15 mouse cellular contexts compared by ENCODE assay signal in genomic region chr2:173058263-173058662, GRCm38 (mm10). TPM values are rescaled to one million over a fixed set of nuclear protein-coding genes. Genes with fewer than 3 reads are reported as not detected.
DNase-seq lines count a peak whose midpoint lies in the region; ATAC-seq lines count a peak whose summit lies in the region.
"Had no signal": no experiment of that assay in that cellular context is flagged by ENCODE, and none has a peak within 500 bp of the region (broad histone marks: within the 10 kb centered on the region; RNA-seq: fewer than 3 reads in every experiment).

No protein-coding gene starts in this region.

- no peaks in the 10 kb centered on the region for H3K36me3 ChIP-seq in heart, embryonic 15.5 days
- no peaks in the 10 kb centered on the region for H3K36me3 ChIP-seq in intestine, embryonic 16.5 days (ENCODE audit: control insufficient read depth, insufficient read depth, low read length)
- H3K36me3 ChIP-seq: forebrain, embryonic 15.5 days; hindbrain, embryonic 13.5 days had no signal

- peak; percentile 1 for DNase-seq in adrenal gland, postnatal 10 days
- no peak for DNase-seq in adrenal gland, adult 18-20 months (ENCODE audit: low spot score in 2 of 2)
- DNase-seq in heart, postnatal 14 days = no peak
- DNase-seq in A20 (ENCODE audit: low read depth, low spot score) = peak; percentile 2
- DNase-seq in cerebellum, postnatal 36 days = no peak
- DNase-seq in kidney, adult 9 months = no peak
- DNase-seq: adrenal gland, postnatal 36 days; kidney, adult 2 months; right cerebral cortex, postnatal 25 days; thymus, postnatal 25 days had no signal

- WGBS in heart, embryonic 15.5 days = 38% methylated on average over 11 of the region's 11 CpGs
- 55% methylated on average over 11 of the region's 11 CpGs for WGBS in intestine, embryonic 16.5 days

- H3K27me3 ChIP-seq in heart, embryonic 15.5 days = no peaks in the 10 kb centered on the region
- H3K27me3 ChIP-seq in intestine, embryonic 16.5 days (replicated peaks; ENCODE audit: control insufficient read depth, insufficient read depth, low read length) = no peaks in the 10 kb centered on the region
- H3K27me3 ChIP-seq: forebrain, embryonic 15.5 days; hindbrain, embryonic 13.5 days; megakaryocyte, embryonic 14.5 days had no signal

- no peak overlapping the region for H3K4me3 ChIP-seq in heart, embryonic 15.5 days
- no peak overlapping the region for H3K4me3 ChIP-seq in intestine, embryonic 16.5 days (ENCODE audit: low read length)
- H3K4me3 ChIP-seq: forebrain, embryonic 15.5 days; hindbrain, embryonic 13.5 days; megakaryocyte, embryonic 14.5 days had no signal

- H3K4me1 ChIP-seq in heart, embryonic 15.5 days (replicated peaks) = peaks cover 66% of the 10 kb centered on the region
- peaks cover 19% of the 10 kb centered on the region for H3K4me1 ChIP-seq in intestine, embryonic 16.5 days (ENCODE audit: control insufficient read depth, insufficient read depth, low read length)
- H3K4me1 ChIP-seq: forebrain, embryonic 15.5 days had no signal

- peak overlapping the region; percentile 89 for H3K27ac ChIP-seq in heart, embryonic 15.5 days
- 0 out of 2 replicates have a peak overlapping the region, but pooled peaks have one; percentile 33 for H3K27ac ChIP-seq in intestine, embryonic 16.5 days (ENCODE audit: low read length)
- H3K27ac ChIP-seq: forebrain, embryonic 15.5 days; hindbrain, embryonic 13.5 days had no signal

- H3K9ac ChIP-seq in heart, embryonic 15.5 days = 0 out of 2 replicates have a peak overlapping the region, but pooled peaks have one; percentile 1
- no peak overlapping the region for H3K9ac ChIP-seq in intestine, embryonic 16.5 days (ENCODE audit: low read depth, low read length)
- H3K9ac ChIP-seq: forebrain, embryonic 15.5 days; hindbrain, embryonic 13.5 days had no signal

- intact Hi-C loops in heart, postnatal 14 days (cut with DNase I) = no loop called here

- peak overlapping the region; percentile 32; the same call in 1 of the 2 replicates for H3K4me2 ChIP-seq in heart, embryonic 15.5 days
- H3K4me2 ChIP-seq in intestine, embryonic 16.5 days (ENCODE audit: low read depth, low read length) = no peak overlapping the region
- H3K4me2 ChIP-seq: forebrain, embryonic 15.5 days; hindbrain, embryonic 13.5 days had no signal

- H3K9me3 ChIP-seq in heart, embryonic 15.5 days (replicated peaks) = no peaks in the 10 kb centered on the region
- no peaks in the 10 kb centered on the region for H3K9me3 ChIP-seq in intestine, embryonic 16.5 days (ENCODE audit: control insufficient read depth, low read length)
- H3K9me3 ChIP-seq: forebrain, embryonic 15.5 days; hindbrain, embryonic 13.5 days; megakaryocyte, embryonic 14.5 days had no signal

- no peak for ATAC-seq in heart, embryonic 15.5 days (replicated peaks; ENCODE audit: insufficient number of reproducible peaks, insufficient read depth, low FRiP score, low read depth)
- ATAC-seq in intestine, embryonic 16.5 days = peak; percentile 30; the same call in 1 of the 2 replicates
- ATAC-seq: forebrain, embryonic 15.5 days had no signal

RNA-seq across cellular contexts. Expression of gene Rbm38, which starts 38.0 kb away (rescaled TPM):
- total RNA-seq in adrenal gland, postnatal 10 days (2021) = 10 to 100 TPM; 25.3 to 39.6 TPM
- total RNA-seq in adrenal gland, adult 18-20 months (2021) = 10 to 100 TPM; 14.8 to 21.2 TPM
- polyA plus RNA-seq in heart, embryonic 15.5 days (2015; fragmentation: Nextera tagmentation; extraction: Ambion mirVana) = 108 and 120 TPM in 2 replicates
- 100 to 1,000 TPM; 198 to 232 TPM for total RNA-seq in heart, postnatal 14 days (2021)
- 62.6 and 64.6 TPM in 2 replicates for polyA plus RNA-seq in intestine, embryonic 16.5 days (2015; fragmentation: Nextera tagmentation; extraction: Ambion mirVana)

RNA-seq across cellular contexts. Expression of gene Rae1, which starts 58.3 kb away (rescaled TPM):
- 10 to 100 TPM; 51.6 to 54.8 TPM for total RNA-seq in adrenal gland, postnatal 10 days (2021)
- 10 to 100 TPM; 54.5 to 67.4 TPM for total RNA-seq in adrenal gland, adult 18-20 months (2021)
- polyA plus RNA-seq in heart, embryonic 15.5 days (2015; fragmentation: Nextera tagmentation; extraction: Ambion mirVana) = 84.8 and 96.2 TPM in 2 replicates
- 10 to 100 TPM; 29.6 to 32.7 TPM for total RNA-seq in heart, postnatal 14 days (2021)
- polyA plus RNA-seq in intestine, embryonic 16.5 days (2015; fragmentation: Nextera tagmentation; extraction: Ambion mirVana) = 110 and 117 TPM in 2 replicates

Comparison
In these comparisons a context has a peak if more than half of its experiments do, and no peak if none do; other contexts are left out.
1. DNase-seq: peak in adrenal gland, postnatal 10 days (single experiment) and A20 (single experiment); none in adrenal gland, adult 18-20 months (0 of 2), heart, postnatal 14 days (0 of 2), cerebellum, postnatal 36 days (0 of 2) and kidney, adult 9 months (single experiment).
2. RNA of gene Rbm38, which starts 38.0 kb away (total RNA-seq): 198 to 232 TPM in heart, postnatal 14 days; 25.3 to 39.6 TPM in adrenal gland, postnatal 10 days and 14.8 to 21.2 TPM in adrenal gland, adult 18-20 months; every median in the first group is over 4 times any median in the second.